Mouse (Mus musculus): ENCODE results near the gene Edn3.

Gene Edn3

DNA sequence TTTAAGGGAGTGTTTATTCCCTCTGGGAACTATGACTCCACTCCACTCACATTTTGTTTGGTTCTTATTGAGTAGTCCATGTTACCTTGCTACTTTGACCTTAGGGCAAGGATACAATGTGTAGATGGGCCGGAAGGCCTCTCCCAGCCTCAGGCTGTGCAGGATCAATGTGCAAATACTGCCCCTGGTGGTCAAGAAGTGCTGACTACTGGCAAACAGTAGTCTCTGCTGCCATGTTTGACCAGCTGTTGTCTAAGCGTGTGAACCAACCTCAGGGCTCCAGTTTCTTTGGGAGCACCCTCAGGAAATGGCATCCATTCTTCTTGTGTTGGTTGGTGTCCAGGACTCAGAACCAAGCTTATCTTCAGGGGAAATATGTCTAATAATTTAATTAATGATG is 36.6 kb downstream of the Edn3 start:
- DNase-seq (ENCODE audit: low spot score in 2 of 2): no peak

- DNase-seq (ENCODE audit: low spot score in 2 of 2): no peak
Measured at GRCm38 (mm10) chr2:174797495-174798068, 37.2 kb downstream of the Edn3 start.

DNA sequence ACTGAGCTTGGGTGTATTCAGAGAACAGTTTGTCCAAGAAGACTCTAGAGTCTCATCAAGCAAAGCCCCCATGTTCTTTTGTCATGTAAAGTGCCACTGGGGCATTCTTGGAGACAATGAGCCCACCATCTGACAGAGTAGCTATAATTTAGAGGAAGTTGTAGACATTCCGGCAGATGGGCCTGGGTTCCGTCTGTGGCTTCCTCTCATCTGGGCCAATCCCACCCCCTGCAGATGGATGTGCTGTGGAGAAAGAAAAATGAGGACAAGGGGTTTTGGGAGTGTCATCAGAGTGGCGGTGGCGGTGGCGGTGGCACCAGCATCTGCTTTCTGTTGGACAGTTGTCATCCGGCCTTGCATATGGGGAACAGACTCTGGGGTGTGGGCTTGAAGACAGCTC is 42.0 kb downstream of the Edn3 start:
- DNase-seq (ENCODE audit: low spot score in 2 of 2): no peak

- DNase-seq (ENCODE audit: low spot score in 2 of 2): no peak
Measured at GRCm38 (mm10) chr2:174803661-174804060, 43.2 kb downstream of the Edn3 start.

DNA sequence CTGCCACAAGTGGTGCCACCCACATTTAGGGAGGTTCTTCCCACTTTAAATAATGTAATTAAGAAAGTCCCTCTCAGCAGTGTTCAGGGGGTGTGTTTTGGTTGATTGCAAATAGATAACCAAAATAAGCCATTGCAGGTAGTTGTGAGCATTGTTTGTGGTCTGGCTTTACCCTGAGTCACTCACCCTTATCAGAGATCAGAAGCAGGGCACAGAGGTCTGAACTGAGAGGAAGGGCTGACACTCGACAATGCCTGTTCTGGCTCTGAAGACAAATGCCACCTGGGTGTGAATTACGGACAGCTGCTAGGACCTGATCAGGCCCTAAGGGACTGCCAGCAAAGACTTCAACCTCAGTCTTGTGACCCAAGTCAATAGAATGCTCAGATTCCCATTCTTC is 47.5 kb downstream of the Edn3 start:
- DNase-seq (ENCODE audit: low spot score in 2 of 2): no peak

DNA sequence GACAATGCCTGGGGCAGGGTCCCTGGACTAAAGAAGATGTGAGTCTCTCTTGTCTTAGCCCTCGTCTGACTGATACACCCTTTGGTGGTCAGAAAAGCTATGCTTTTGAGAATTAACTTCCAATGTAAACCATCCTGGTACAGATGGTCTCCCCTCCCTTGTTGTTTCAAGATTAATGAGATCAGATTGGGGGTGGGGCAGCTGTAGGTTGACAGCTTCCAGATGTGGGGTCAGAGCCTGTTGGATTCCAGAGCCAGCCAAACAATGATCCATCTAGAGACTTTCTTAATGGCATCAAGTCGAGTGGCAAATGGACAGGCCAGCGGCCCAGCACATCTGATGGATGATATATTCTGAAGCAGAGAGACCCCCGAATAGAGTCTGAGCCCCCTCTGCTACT is 48.9 kb downstream of the Edn3 start:
- no peak for DNase-seq (ENCODE audit: low spot score in 2 of 2)

- DNase-seq (ENCODE audit: low spot score in 2 of 2): no peak
Measured at GRCm38 (mm10) chr2:174813306-174813705, 52.9 kb downstream of the Edn3 start.

- no peak for DNase-seq (ENCODE audit: low spot score in 2 of 2)
Measured at GRCm38 (mm10) chr2:174816163-174816562, 55.7 kb downstream of the Edn3 start.

- DNase-seq (ENCODE audit: low spot score in 2 of 2): no peak
Measured at GRCm38 (mm10) chr2:174820286-174820685, 59.9 kb downstream of the Edn3 start.

- no peak for DNase-seq (ENCODE audit: low spot score in 2 of 2)
Measured at GRCm38 (mm10) chr2:174827829-174828228, 67.4 kb downstream of the Edn3 start.

DNA sequence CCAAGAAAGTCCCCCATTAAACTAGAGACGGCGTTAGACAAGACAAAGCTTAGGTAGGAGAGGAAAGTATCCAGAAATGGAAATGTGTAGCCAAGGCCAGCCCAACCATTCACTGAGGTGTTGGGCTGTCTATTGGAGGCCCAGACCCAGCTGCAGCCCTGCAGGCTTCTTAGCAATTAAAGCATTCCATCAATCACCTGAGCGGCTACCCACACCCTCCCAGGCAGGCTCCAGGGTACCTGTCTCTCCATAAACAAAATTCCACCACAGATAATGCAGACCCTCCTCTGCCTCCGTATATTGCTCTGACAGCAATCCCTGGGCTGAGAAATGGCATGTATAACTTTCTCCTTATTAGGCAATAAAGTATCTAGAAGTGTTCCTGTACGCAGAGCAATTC is 73.2 kb downstream of the Edn3 start:
- DNase-seq (ENCODE audit: low spot score in 2 of 2): no peak

Data from frontal cortex, postnatal 14 days (tissue).